Mouse (Mus musculus): Measurements from ENCODE around the gene Sparc.

Sparc gene

DNA sequence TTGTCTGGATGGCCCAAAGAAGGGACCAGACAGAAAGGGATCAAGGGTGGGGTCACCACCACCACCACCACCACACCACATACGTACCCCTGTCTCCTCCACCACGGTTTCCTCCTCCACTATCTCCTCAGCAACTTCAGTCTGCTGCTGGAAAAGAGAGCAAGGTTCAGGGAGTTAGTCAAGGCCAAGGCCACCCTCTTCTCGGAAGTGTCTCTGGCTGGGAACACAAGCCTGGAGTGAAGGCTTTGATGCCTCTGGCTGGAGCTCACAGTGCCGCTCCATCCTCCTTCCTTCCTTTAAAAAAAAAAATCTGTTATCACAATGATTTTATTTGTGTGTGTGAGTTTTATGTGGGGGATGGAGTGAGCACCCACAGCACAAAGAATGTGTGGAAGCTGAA lies 15.8 kb downstream of the Sparc start:
- no peak for DNase-seq (ENCODE audit: extremely low read depth, low read depth, low spot score)

DNA sequence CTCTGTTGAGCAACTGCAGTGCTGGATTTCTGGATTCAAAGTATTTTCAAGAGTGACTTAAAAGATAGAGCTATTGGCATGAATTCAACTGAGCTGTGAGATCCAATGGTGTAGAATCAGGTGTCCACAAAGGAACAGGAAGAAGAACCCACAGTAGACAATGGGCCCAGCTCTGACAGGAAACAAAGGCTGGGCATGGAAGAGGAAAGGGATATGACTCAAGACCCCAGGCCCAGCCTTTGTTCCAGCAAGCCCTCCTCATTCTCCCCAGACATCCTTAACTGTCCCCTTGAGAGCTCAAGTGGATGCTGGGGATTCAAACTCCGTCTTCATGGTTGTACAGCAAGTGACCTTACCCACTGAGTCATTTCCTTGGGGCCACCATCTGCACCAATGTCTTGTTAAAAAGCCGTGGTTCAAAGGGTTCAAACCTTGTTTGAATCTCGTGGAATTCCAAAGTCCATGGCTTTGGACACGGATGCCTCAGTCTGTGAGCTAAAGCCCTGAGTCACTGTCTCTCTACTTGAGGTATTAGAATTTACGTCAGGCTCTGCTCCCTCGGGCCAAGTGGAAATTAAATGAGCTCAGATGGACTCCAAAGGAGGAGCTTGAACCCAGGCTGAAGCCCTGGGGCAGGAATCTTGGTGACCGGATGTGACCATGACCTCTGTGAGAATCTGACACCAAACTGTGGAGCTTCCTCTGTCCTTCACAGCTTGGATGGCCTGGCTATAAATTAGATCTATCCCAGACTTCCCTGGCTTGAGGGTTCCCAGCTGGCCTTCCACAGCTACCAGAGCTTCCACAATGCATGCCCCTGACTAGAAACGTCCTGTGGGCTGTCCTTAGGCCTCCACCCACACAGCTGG lies 17.1 kb downstream of the Sparc start:
- no peak for DNase-seq (ENCODE audit: extremely low read depth, low read depth, low spot score)

- no peak for DNase-seq (ENCODE audit: extremely low read depth, low read depth, low spot score)
Observed at GRCm38 (mm10) chr11:55404659-55405457, 18.1 kb downstream of the Sparc start.

DNA sequence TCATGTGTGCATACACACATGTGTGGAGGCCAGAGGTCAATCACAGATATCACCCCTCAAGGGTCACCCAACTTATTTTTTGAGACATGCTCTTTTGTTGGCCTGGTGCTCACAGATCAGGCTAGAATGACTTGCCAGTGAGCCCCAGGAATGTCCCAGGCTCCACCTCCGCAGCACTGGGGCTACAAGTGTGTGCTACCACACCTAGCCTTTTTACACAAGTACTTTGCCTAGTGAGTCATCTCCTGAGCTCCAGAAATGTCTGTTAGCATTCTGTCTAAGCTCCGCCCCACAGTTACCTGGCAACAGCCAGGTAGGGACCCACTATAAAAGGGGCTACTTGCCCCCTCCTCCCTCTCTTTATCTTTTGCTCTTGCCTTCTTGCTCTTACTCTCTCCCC lies 22.1 kb downstream of the Sparc start:
- DNase-seq (ENCODE audit: extremely low read depth, low read depth, low spot score), result no peak

DNA sequence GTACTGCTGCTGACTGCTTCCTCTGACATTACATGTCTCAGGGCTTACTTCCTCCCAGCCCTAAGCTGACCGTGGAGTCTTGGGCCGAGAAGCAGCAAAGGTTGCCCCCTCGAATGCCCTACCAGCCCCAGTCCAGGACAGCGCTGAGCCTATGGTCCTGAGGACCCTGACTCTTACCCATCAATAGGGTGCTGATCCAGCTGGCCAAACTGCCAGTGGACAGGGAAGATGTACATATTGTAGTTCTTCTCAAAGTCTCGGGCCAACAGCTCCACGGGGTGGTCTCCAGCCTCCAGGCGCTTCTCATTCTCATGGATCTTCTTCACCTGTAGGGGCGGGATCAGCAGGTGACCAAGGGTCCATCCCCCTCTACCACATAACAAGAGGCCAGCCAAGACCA lies 24.6 kb downstream of the Sparc start:
- DNase-seq (ENCODE audit: extremely low read depth, low read depth, low spot score), result no peak

DNA sequence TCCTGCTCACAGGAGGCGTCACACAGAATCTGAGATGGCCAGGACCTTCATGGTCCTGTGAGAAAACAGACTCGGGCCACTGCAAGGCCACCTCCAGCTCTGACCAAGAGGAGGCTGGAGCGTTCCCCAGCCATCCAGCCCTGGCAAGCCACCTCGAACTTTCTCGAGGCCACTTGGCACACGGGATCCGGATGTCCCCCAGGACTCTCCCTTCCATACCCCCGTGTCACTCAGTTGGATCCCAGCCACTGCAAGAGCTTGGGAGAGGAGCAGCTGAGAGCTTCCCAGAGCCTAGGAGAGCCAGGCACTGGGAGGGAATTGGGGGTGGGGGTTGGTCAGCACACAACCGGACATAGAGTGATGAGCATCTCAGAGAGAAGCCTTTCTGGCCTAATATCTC lies 25.5 kb downstream of the Sparc start:
- DNase-seq (ENCODE audit: extremely low read depth, low read depth, low spot score), result no peak

DNA sequence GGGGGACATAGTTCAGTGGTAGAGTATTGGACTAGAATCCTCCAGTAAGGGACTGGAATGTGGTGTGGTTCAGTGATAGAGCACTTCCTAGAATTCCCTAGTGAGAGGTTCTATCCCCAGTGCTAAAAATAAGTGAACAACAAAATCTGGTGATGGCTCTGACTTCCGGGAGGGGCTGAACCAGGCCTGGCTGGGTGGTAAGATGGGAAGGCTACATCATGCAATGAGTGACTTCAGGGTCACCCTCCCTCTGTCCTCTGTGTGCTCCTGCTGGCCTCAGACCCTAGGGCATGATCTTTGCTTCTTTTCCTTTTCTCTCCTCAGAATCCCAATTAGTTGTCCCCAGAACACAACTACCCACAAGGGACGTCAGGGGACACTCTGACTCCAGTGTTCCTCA lies 25.9 kb downstream of the Sparc start:
- DNase-seq (ENCODE audit: extremely low read depth, low read depth, low spot score), result no peak

DNA sequence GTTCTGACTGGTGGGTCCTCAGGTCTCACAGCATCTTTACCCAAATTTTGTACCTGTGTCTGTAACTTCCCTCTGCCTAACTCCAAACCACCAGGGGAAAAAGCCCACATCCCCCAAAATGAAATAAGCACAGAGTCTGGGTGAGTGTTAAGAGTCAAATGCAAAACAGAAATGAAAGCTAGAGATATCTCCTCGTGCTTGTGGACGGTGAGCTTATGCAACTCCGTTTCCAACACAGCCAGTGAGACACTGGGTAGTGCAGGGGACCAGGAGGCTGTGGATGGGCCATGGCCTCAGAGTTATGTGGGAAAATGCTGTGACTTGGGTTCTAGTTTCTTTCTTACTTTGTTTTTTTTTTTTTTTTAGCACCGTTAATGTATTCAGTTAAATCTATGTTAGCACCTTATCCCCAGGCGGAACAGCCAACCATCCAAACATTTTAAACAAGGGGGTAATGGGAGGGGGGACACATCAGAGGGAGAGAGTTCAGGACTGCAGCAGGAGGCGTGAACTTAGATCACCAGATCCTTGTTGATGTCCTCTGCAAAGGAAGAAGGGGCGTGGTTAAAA lies 27.8 kb downstream of the Sparc start:
- no peak for DNase-seq (ENCODE audit: extremely low read depth, low read depth, low spot score)

DNA sequence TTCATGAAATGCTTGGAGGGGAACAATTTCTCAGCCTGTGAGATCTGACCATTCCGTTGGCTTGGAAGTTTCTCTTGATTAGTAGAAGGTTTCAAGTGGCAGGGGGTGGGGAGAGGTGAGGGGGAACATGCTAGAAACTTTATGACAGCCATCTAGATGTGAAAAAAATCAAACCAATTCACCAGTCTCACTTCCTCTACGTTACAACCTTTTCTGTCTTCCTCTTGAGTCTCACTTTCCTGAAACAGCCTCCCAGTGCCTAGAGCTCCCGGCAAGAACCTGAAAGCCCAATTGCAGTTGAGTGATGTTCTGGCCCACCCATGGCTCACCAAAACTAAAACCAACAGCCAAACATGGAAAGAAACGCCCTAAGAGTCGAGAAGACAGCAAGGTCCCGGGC lies 28.4 kb downstream of the Sparc start:
- DNase-seq (ENCODE audit: extremely low read depth, low read depth, low spot score), result no peak

GRCm38 (mm10) chr11:55392474-55392873 lies 30.5 kb downstream of the Sparc start:
- no peak for DNase-seq (ENCODE audit: extremely low read depth, low read depth, low spot score)

DNA sequence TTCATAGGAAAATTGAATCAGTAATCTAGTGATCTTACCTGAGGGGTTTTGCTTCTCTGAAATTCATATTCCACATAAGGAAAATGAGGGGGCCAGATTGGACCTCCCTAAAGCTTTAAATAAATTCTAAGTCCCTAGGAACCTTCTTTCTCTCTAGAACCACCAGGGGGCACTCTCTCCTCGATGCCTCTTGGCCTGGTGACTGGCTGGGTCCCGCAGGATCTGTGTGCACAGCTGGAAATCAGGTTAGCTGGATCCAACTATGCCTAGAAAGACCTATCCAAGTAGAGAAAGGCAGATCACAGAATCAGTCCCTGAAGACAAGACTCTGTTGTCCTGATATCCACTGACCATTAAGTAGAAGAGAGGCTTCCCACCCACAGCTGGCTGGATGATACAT lies 33.2 kb downstream of the Sparc start:
- DNase-seq (ENCODE audit: extremely low read depth, low read depth, low spot score), result no peak

DNA sequence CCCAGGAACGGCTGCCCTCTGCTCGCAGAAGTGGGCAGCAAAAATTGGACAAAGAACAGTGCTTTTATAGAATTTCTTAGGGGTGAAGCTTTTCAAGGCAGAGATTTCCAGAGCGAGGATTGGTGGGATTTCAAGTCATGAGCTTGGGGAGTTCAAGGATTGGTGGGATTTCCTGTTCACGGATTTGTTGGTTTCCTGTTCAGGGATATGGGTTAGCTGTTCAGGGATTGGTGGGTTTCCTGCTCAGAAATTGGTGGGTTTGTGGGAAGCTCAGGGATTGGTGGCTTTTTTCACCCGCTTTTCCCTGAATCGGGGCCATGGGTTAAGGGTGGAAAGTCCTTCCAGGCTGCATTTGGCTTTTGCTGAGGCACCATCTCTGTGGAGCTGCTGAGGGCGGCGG lies 35.4 kb downstream of the Sparc start:
- no peak for DNase-seq (ENCODE audit: extremely low read depth, low read depth, low spot score)

DNA sequence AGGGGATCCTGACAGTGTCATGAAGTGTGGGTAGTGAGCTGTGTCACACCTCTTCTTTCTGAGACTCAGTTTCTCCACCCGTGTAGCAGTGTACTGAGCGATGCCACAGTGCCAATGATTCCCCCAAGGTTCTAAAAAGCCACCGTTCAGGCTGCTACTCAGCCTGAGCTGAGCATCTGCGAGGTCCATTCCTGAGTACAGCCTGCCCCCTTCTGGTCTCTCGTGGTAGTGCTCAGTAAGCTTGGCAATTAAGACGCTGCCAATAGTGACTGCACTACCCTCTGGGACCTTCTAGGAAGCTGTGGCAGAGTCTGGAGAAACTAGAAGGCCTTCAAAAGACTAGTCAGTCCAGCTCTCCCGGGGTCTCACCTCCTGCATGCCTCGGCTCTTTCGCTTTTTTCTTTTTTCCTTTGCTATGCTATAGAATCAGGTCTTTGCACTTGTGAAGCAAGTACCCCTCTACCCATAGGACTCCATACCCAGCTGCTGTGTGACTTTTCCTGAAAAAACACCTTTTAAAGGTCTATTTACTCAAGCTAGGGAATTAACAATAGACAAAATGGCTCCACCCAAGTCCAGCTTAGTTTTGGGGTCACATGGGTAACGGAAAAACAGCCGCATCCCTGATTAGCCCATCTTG lies 36.4 kb downstream of the Sparc start:
- DNase-seq (ENCODE audit: extremely low read depth, low read depth, low spot score), result no peak

DNA sequence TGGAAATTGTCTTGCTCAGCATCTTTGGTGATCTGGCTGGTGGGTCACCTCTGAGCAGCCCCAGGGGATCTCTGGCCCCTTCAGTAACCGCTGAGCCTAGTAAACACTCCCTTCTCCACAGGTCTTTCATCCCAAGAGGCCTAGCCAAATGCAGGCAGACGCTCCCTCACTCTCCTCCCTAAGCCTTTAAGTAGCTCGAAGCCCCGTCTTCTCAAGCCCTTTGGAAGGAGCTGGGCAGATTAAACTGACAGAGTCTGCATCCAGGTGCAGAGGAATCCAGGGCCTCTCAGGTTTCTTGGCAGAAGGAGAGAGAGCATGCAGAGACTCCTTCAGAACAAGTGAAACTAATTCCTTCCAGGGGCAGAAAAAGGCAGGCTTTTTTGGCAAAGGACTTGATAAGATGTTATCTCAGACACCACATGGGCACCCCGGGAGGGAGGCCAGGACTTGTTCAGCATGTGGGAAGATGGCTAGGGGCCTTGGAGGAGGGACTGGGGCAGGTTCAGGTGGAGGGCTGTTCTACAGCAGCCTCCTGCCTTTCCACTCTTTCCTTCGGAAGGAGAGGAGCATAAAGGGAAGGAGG lies 39.4 kb downstream of the Sparc start:
- no peak for DNase-seq (ENCODE audit: extremely low read depth, low read depth, low spot score)

- DNase-seq (ENCODE audit: extremely low read depth, low read depth, low spot score), result no peak
Observed at GRCm38 (mm10) chr11:55380908-55381307, 42.1 kb downstream of the Sparc start.

- DNase-seq (ENCODE audit: extremely low read depth, low read depth, low spot score), result no peak
Observed at GRCm38 (mm10) chr11:55378371-55378770, 44.6 kb downstream of the Sparc start.

GRCm38 (mm10) chr11:55373838-55374237 lies 49.1 kb downstream of the Sparc start:
- DNase-seq (ENCODE audit: extremely low read depth, low read depth, low spot score), result no peak

- DNase-seq (ENCODE audit: extremely low read depth, low read depth, low spot score), result no peak
Observed at GRCm38 (mm10) chr11:55373373-55373772, 49.6 kb downstream of the Sparc start.

DNA sequence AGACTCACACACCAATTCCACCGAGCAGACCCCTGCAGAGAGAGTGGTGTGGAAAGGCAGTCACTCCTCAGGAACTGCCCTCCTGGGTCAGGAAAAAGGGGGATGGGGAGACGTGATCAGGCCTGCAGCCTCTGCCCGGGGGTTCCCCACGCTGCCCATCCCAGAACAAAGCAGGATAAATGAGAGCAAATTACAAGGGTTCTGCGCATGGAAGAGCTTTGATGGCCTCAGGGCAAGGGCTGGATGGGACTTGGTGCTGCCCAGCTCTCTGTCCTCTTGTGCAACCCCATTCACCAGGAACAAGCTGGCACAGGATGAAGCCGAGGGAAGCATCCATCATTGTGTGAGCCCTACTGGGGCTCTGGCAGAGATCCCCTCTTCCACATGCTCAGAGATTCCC lies 51.0 kb downstream of the Sparc start:
- DNase-seq (ENCODE audit: extremely low read depth, low read depth, low spot score), result no peak

DNA sequence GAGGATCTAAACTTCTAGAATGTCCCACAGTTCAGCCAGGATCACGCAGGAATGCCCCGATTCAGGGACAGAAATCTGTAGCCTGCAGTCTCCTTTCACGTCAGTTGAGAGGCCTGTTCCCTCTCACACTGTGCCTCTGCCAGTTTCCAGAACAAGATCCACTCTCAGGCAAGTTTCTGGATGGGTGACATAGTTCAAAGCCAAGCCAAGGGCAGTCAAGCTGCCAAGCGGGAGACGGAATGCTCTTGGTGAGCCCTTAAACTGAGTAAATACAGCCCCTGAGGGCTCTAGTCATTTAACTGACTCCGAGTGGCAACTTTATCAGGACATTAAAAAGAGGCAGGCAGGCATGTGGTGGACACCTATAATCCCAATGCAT lies 53.9 kb downstream of the Sparc start:
- no peak for DNase-seq (ENCODE audit: extremely low read depth, low read depth, low spot score)

All from fat pad, adult 2 months (tissue).